Mouse (Mus musculus) ES-E14 (cell line): Measurements from ENCODE around the gene Robo4. TPM values are rescaled to one million over a fixed set of nuclear protein-coding genes. Genes with fewer than 3 reads are reported as not detected.
A peak's percentile ranks its signal among the peaks of the same experiment; 100 is the strongest.

Experiments used
- DNase-seq: peaks from one replicate; pipeline ENCODE4 v3.0.0-alpha.2; 2013; ENCODE audit warnings: low read depth, low spot score
- H3K27ac ChIP-seq: 2 replicates; pipeline ENCODE4 v1.5.1; 2012; ENCODE audit warnings: low read depth, mild to moderate bottlenecking, low read length, moderate library complexity, mixed read lengths; ENCODE audit not compliant: poor library complexity, insufficient read depth, severe bottlenecking
- H3K36me3 ChIP-seq: 2 replicates; pipeline ENCODE4 v1.6.1; 2012; ENCODE audit warnings: mild to moderate bottlenecking, low read length, moderate library complexity, mixed read lengths; ENCODE audit not compliant: control insufficient read depth, poor library complexity, insufficient read depth, severe bottlenecking
- H3K4me1 ChIP-seq, 2 experiments: fragments of 150-350 bp in 1 of 2; sonication (generic) in 1 of 2; 2 replicates each; pipeline ENCODE4 v1.6.1; 2012; ENCODE audit warnings: low read length in 2 of 2, mild to moderate bottlenecking in 1 of 2, mixed read lengths in 1 of 2; ENCODE audit not compliant: control insufficient read depth in 2 of 2, insufficient read depth in 2 of 2, poor library complexity in 1 of 2
- H3K4me3 ChIP-seq, 2 experiments: fragments of 150-350 bp in 1 of 2; sonication (generic) in 1 of 2; 2 replicates each; pipeline ENCODE4 v1.5.1; 2012; ENCODE audit warnings: low read length in 2 of 2, low read depth in 1 of 2, mild to moderate bottlenecking in 1 of 2, mixed read lengths in 1 of 2; ENCODE audit not compliant: insufficient read depth in 1 of 2, poor library complexity in 1 of 2, severe bottlenecking in 1 of 2
- H3K9ac ChIP-seq: 2 replicates; pipeline ENCODE4 v1.6.1; 2012; ENCODE audit warnings: low read depth, mild to moderate bottlenecking, low read length, mixed read lengths; ENCODE audit not compliant: poor library complexity, insufficient read depth, severe bottlenecking
- H3K9me3 ChIP-seq: fragments of 150-350 bp; sonication (generic); 2 replicates; pipeline ENCODE4 v1.6.1; 2012; ENCODE audit warnings: low read depth, mild to moderate bottlenecking, low read length; ENCODE audit not compliant: control insufficient read depth, insufficient read depth
- CHD2 ChIP-seq: IDR thresholded peaks from 2 replicates; pipeline ENCODE4 v1.6.1; 2014; ENCODE audit warnings: mild to moderate bottlenecking, low read depth, low read length, inconsistent platforms
- HCFC1 ChIP-seq: IDR thresholded peaks from 2 replicates; pipeline ENCODE4 v1.6.1; 2012; ENCODE audit warnings: low read length, inconsistent platforms, borderline replicate concordance; ENCODE audit not compliant: insufficient read depth
- MAFK ChIP-seq: IDR thresholded peaks from 2 replicates; pipeline ENCODE4 v1.6.1; 2014; ENCODE audit warnings: mild to moderate bottlenecking, low read depth, low read length, inconsistent platforms; ENCODE audit not compliant: insufficient read depth
- ZC3H11A ChIP-seq: IDR thresholded peaks from 2 replicates; pipeline ENCODE4 v1.6.1; 2012; ENCODE audit warnings: low read depth, mild to moderate bottlenecking, inconsistent platforms, low read length, borderline replicate concordance
- ZNF384 ChIP-seq: IDR thresholded peaks from 2 replicates; pipeline ENCODE4 v1.6.1; 2012; ENCODE audit warnings: low read depth, low read length, inconsistent platforms
- in situ Hi-C, 2 experiments: fragments of 600-800 bp; cut with MboI; formaldehyde crosslinking; loops; one replicate each; pipeline ENCODE4 v1.15.1; 2025; ENCODE audit warnings: low sequenced_read_pairs in 2 of 2, inconsistent platforms in 1 of 2; ENCODE audit not compliant: unreplicated experiment in 2 of 2
- total RNA-seq: library from RNA; depleted of rRNA; stranded (reverse); fragments of 300-350 nt; gene quantifications from 2 replicates; pipeline ENCODE4 v1.2.3, GENCODE M21; 2012

The Robo4 gene
- total RNA-seq, 1 experiment, result 11.2 TPM

DNA sequence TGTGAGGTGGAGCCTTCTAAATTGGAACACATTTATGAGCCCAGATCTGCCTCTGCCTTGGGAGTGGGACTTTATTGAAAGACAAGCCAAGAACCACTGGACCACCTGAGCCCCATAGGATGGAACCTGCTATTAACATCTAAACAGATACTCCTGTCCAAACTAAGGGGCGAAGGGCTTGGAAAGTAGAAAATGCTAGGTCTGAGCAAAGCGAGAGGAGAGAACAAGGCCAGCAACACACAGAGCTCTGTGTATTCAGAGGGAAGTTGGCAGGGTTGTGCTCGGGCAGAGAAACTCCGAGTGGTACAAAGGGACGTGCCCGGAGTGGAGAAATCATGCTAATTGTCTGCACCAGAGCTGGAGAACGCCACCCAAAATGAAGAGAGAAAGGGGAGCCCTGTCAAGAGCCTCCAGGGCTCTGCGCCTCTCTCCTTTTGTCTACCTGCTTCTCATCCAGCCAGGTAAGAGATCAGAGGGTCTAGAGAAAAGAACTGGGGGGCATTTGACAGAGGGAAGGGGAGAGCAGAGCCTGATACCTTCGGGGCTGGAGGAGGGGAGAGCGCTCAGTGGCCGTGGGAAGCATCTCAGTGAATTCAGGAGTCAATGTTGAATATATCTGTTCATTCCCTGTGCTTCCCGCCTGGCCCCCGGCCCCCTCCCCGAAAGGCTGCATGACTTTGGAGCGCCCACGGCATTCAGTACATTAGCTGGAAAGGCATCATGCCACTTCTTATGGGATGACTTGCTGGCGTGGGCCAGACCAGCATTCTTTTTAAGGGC is 34.2 kb upstream of the Robo4 start, which contains the start of gene Hepacam:
Hepacam (plus strand) TSS at position 51 of the 780 bp plus-strand sequence.
- TF ChIP-seq MAFK, result no peak
- TF ChIP-seq ZC3H11A, result no peak
- no peak for TF ChIP-seq HCFC1
- TF ChIP-seq CHD2, result no peak
- no peak for TF ChIP-seq ZNF384
- Histone ChIP-seq H3K36me3 (no peaks in the 10 kb centered on the region), H3K9me3 (no peaks in the 10 kb centered on the region), H3K4me1 (0 out of 4 replicates have a peak, but pooled peaks cover 0 to 2% of the 10 kb centered on the region in 2 experiments), H3K27ac (no peak within 1 kb of the TSS), H3K4me3 (peak within 1 kb of the TSS; percentile 26 to 46; a peak in 2 of 4 replicates), H3K9ac (no peak within 1 kb of the TSS)
- no peak for DNase-seq
- in situ Hi-C loops, result no loop called here

DNA sequence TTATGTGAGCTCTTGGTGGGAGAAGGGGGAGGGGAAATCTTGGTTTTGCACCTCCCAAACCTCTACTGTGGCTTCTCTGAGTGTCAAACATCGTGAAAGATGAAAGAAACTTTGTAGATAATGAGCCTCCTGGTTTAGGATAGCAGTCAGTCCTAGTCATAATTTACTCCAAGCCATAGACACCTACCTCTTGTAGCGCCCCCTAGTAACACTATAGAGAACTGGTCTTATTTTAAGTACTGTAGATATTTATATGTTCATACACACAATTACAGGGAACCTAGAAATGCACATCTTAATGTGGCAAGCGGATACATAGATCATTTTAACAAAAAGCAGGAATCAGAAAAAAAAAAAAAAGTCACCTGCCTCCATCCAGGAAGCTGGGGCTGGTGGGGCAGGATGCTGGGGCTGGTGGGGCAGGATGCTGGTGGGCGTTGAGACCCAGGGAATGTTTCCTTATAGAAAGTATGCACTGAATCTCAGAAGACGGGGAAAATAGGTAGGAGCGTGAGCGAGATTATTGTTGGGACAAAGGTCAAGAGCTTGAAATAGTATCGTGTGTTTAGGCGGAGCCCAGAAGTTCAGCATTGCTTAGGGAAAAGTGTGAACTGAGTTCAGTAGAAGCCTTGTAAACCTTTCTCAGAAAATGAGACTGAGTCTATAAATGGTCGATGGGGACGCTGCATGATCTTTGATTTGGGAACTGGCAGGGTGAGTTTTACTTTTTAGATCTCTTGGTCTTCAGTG is 33.4 kb upstream of the Robo4 start:
- peak overlapping the region; percentile 26 to 46; a peak in 1 of 4 replicates for H3K4me3 ChIP-seq
- in situ Hi-C loops, result no loop called here
- no peak for TF ChIP-seq ZC3H11A
- no peak for TF ChIP-seq CHD2
- TF ChIP-seq ZNF384, result no peak
- no peak for TF ChIP-seq MAFK
- TF ChIP-seq HCFC1, result no peak
- H3K9ac ChIP-seq, result no peak overlapping the region
- no peak overlapping the region for H3K27ac ChIP-seq
- H3K9me3 ChIP-seq, result no peaks in the 10 kb centered on the region
- H3K4me1 ChIP-seq, result 0 out of 4 replicates have a peak, but pooled peaks cover 0 to 2% of the 10 kb centered on the region in 2 experiments
- DNase-seq, result no peak
- no peaks in the 10 kb centered on the region for H3K36me3 ChIP-seq

- no peak for DNase-seq
- in situ Hi-C loops, result no loop called here
- Histone ChIP-seq H3K36me3 (no peaks in the 10 kb centered on the region), H3K9me3 (no peaks in the 10 kb centered on the region), H3K27ac (no peak overlapping the region), H3K9ac (no peak overlapping the region), H3K4me1 (0 out of 4 replicates have a peak, but pooled peaks cover 0 to 2% of the 10 kb centered on the region in 2 experiments), H3K4me3 (no peak overlapping the region)
- no peak for TF ChIP-seq ZC3H11A
- TF ChIP-seq MAFK, result no peak
- no peak for TF ChIP-seq ZNF384
- no peak for TF ChIP-seq CHD2
- no peak for TF ChIP-seq HCFC1
These were observed 32.8 kb upstream of the Robo4 start for GRCm38 (mm10) chr9:37368860-37369259.

DNA sequence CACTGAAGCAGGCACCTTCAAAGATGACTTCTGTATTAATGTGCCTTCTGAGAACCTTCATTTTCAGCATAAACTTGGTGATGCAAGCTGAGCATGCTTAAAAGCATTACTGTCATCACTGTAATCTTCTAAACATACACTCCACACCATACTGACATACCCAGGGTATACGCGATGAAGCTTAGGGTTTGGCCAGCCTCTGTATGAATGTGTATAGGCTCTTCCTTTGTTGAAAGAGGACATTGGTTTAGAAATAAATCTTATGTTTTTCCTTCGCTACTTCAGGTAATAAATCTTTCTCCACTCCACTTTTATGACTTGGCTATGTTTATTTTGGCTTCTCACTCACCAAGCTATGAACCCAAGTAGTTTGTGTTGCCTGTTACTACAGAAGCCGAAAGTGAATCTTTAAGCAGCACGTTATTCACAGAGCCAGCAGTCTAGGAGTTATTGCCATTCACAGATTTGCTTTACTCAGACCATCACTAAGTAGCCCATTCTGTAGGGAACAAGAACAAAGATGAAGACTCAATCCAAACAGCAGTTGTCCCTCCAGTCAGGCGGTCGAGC is 30.4 kb upstream of the Robo4 start:
- Histone ChIP-seq H3K9ac (no peak overlapping the region), H3K27ac (no peak overlapping the region), H3K9me3 (no peaks in the 10 kb centered on the region), H3K4me3 (no peak overlapping the region), H3K4me1 (0 out of 4 replicates have a peak, but pooled peaks cover 0 to 2% of the 10 kb centered on the region in 2 experiments), H3K36me3 (no peaks in the 10 kb centered on the region)
- TF ChIP-seq MAFK (no peak), CHD2 (no peak), HCFC1 (no peak), ZC3H11A (no peak), ZNF384 (no peak)
- in situ Hi-C loops, result no loop called here
- no peak for DNase-seq
